Mouse (Mus musculus) bone marrow macrophage, adult 2 months (primary cell): ENCODE results near the gene Gm49373.

Source experiments
- CTCF ChIP-seq: IDR thresholded peaks from 2 replicates; pipeline ENCODE4 v1.5.1; 2012; ENCODE audit warnings: low read depth, mild to moderate bottlenecking, low read length, moderate library complexity
- POLR2A ChIP-seq: IDR thresholded peaks from 2 replicates; pipeline ENCODE4 v1.6.1; 2012; ENCODE audit warnings: mild to moderate bottlenecking, low read depth, low read length, borderline replicate concordance

GRCm38 (mm10) chr9:21036161-21036560 is 36.7 kb downstream of the Gm49373 start:
- TF ChIP-seq CTCF (no peak), POLR2A (no peak)
